Mouse (Mus musculus): Measurements from ENCODE around the gene Olfr339.

DNA sequence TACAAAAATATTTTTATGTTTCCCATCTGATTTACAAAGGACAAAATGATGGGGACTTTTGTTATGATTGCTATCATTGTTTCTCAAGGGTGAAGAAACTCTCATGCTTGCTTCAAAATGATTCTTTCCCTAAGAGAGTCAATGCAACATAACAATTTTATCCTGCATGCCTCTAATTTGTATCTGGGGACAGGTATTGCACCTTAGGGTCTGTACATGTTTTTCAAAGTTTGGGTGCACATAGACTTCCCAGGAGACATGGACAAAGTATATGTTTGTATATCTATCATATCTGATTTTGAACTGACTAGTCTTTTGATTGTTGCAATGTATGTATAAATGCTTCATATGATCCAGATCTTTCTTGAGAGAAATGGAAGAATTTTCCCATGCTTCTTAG is 45.5 kb upstream of the Olfr339 start, which contains the start of gene Olfr338:
- TF ChIP-seq CTCF (IDR thresholded peaks at IDR 0.05; ENCODE audit: borderline replicate concordance, extremely low read depth, insufficient read depth, insufficient read length), result no peak
- no peak for TF ChIP-seq POLR2A (IDR thresholded peaks at IDR 0.05; ENCODE audit: borderline replicate concordance, extremely low read depth, insufficient read depth, insufficient read length, poor library complexity, severe bottlenecking)
